Mouse (Mus musculus) liver, adult 2 months (tissue): ENCODE measurements around the gene Rps12-ps3. TPM values are rescaled to one million over a fixed set of nuclear protein-coding genes. Genes with fewer than 3 reads are reported as not detected.

Source experiments
- DNase-seq: peaks from one replicate; pipeline ENCODE4 v3.0.0-alpha.2; 2011; ENCODE audit warnings: low read depth, low spot score; ENCODE audit errors: extremely low read depth
- H3K27ac ChIP-seq: fragments of 200-500 bp; replicated peaks from 2 replicates; pipeline ENCODE4 v1.5.1; 2012; ENCODE audit warnings: low read depth, mild to moderate bottlenecking, control low read depth, inconsistent platforms, low read length; ENCODE audit not compliant: insufficient read depth
- H3K27me3 ChIP-seq: fragments of 200-500 bp; 2 replicates; pipeline ENCODE4 v1.6.1; 2012; ENCODE audit warnings: mild to moderate bottlenecking, moderate library complexity, low read length, inconsistent platforms; ENCODE audit not compliant: control insufficient read depth, insufficient read depth
- H3K36me3 ChIP-seq: fragments of 200-500 bp; 2 replicates; pipeline ENCODE4 v1.6.1; 2012; ENCODE audit warnings: low read length, inconsistent platforms; ENCODE audit not compliant: control insufficient read depth, insufficient read depth
- H3K4me1 ChIP-seq: fragments of 200-500 bp; 2 replicates; pipeline ENCODE4 v1.6.1; 2011; ENCODE audit warnings: low read length; ENCODE audit not compliant: control insufficient read depth, insufficient read depth
- H3K4me3 ChIP-seq: fragments of 200-500 bp; 2 replicates; pipeline ENCODE4 v1.5.1; 2011; ENCODE audit warnings: low read depth, mild to moderate bottlenecking, control low read depth, low read length, moderate library complexity; ENCODE audit not compliant: insufficient read depth
- H3K79me2 ChIP-seq: fragments of 200-500 bp; 2 replicates; pipeline ENCODE4 v1.6.1; 2012; ENCODE audit warnings: inconsistent platforms, mild to moderate bottlenecking, low read length, moderate library complexity; ENCODE audit not compliant: control insufficient read depth, insufficient read depth
- H3K9ac ChIP-seq: fragments of 200-500 bp; 2 replicates; pipeline ENCODE4 v1.6.1; 2012; ENCODE audit warnings: low read depth, mild to moderate bottlenecking, control low read depth, inconsistent platforms, low read length
- CTCF ChIP-seq: fragments of 200-500 bp; IDR thresholded peaks from 2 replicates; pipeline ENCODE4 v1.5.1; 2011; ENCODE audit warnings: low read depth, low read length, control low read depth
- POLR2A ChIP-seq: fragments of 200-500 bp; IDR thresholded peaks from 2 replicates; pipeline ENCODE4 v1.6.1; 2011; ENCODE audit warnings: low read length, control low read depth; ENCODE audit not compliant: insufficient read depth; ENCODE audit errors: extremely low read depth
- WGBS: fragments of 180-500 bp; shearing (Covaris S2); methylation state at CpG from one replicate; pipeline ENCODE4 v1.1.7; 2018; 5-methylcytosine and 5-hydroxymethylcytosine counted together
- polyA plus RNA-seq: library from polyadenylated mRNA; depleted of rRNA; stranded (reverse); fragments of >200 nt; gene quantifications from 2 replicates; pipeline ENCODE4 v1.2.3, GENCODE M21; 2012; rRNA removed
- total RNA-seq: library from RNA; depleted of rRNA; stranded (reverse); fragments of >200 nt; gene quantifications from 2 replicates; pipeline ENCODE4 v1.2.3, GENCODE M21; 2014; rRNA removed

Rps12-ps3 gene
- 24.3 and 38.2 TPM in 2 replicates for total RNA-seq
- polyA plus RNA-seq, result 695 and 791 TPM in 2 replicates

DNA sequence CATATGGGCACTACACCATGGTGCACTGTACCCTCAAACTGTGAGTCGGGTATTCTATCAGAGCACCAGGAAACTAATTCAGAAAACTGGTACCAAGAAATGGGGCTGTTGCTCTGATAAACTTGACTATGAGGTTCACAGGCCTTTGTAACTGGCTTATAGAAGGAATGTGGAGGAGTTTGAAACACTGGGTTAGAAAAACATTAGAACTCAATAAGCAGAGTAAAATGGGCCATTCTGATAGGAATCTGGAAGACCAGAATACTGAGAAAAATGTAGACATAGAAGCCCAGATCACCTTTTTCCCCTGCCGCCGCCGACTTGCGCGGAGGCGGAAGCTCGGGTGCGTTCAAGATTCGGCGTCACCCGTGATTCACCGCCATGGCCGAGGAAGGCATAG, at the start of gene Rps12-ps3:
Gene Rps12-ps3 (plus strand): TSS at position 301 of the 400 bp plus-strand sequence.
- WGBS, result 96% methylated on average over 14 of the region's 14 CpGs
- H3K79me2 ChIP-seq, result peaks cover 13% of the 10 kb centered on the region; the same call in 1 of the 2 replicates
- no peak for TF ChIP-seq POLR2A
- no peak for TF ChIP-seq CTCF
- DNase-seq, result no peak
- H3K4me1 ChIP-seq, result peaks cover 4% of the 10 kb centered on the region; the same call in 1 of the 2 replicates
- H3K4me3 ChIP-seq, result no peak within 1 kb of the TSS
- H3K36me3 ChIP-seq, result peaks cover 8% of the 10 kb centered on the region
- H3K27ac ChIP-seq, result no peak within 1 kb of the TSS
- no peak within 1 kb of the TSS for H3K9ac ChIP-seq
- no peaks in the 10 kb centered on the region for H3K27me3 ChIP-seq

DNA sequence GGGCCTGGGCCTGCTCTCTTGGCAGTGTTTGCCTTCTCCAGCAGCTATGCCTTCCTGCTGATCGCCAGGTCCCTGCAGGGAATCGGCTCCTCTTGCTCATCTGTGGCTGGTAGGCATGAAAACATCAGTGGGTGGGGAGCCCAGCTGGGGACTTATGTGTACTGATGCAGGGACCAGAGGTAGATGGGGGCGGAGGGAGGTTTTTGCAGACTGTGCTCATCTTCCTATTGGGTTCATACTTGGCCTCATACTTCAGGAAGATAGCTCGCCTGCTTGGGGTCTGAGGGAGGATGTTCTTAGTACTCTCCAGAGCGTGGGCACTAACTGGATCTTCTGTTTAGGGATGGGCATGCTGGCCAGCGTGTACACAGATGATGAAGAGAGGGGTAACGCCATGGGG, 48.9 kb upstream of the Rps12-ps3 start:
- TF ChIP-seq POLR2A, result no peak
- no peak for TF ChIP-seq CTCF
- Histone ChIP-seq H3K79me2 (no peaks in the 10 kb centered on the region), H3K4me3 (no peak overlapping the region), H3K4me1 (no peaks in the 10 kb centered on the region), H3K9ac (no peak overlapping the region), H3K27ac (no peak overlapping the region), H3K27me3 (no peaks in the 10 kb centered on the region), H3K36me3 (no peaks in the 10 kb centered on the region)
- no peak for DNase-seq
- WGBS, result 90% methylated on average over 7 of the region's 7 CpGs

DNA sequence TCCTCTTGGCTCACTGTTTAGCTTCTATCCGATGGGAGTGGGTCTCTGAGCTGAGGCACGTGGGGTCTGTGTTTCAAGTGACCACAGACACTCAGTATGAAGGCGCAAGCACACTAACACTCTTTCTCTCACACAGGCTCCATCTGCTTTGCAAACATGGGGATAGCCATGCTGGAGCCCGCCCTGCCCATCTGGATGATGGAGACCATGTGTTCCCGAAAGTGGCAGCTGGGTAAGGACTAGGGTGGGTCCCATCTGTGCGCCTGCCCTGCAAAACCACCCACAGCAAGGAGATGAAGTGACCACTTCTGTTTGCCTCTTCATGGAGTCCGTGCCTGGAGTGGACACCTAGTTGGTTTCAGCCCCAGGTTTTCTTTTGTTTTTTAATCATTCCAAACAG, 45.7 kb upstream of the Rps12-ps3 start:
- Histone ChIP-seq H3K9ac (no peak overlapping the region), H3K27me3 (no peaks in the 10 kb centered on the region), H3K27ac (no peak overlapping the region), H3K79me2 (no peaks in the 10 kb centered on the region), H3K36me3 (no peaks in the 10 kb centered on the region), H3K4me3 (no peak overlapping the region), H3K4me1 (no peaks in the 10 kb centered on the region)
- no peak for TF ChIP-seq POLR2A
- no peak for TF ChIP-seq CTCF
- DNase-seq, result no peak
- 93% methylated on average over 7 of the region's 7 CpGs for WGBS

DNA sequence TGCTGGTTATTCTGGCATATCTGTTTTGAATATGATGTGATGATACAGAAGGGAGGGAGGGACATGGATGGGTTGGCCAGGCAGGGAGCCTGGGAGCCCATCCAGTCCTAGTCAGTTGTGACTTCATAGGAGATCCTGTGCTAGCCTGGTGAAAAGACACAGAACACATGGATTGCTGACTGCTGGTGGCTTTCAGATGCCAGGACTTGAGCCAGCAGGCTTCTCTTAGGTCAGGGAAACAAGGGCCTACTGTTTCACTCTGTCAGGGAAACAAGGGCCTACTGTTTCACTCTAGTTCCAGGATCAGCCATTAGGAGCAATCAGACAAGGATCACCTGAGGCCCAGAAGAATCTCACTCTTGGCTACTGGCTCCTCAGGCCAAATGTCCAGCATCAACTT, 41.2 kb upstream of the Rps12-ps3 start:
- no peak overlapping the region for H3K27ac ChIP-seq
- no peaks in the 10 kb centered on the region for H3K27me3 ChIP-seq
- H3K9ac ChIP-seq, result no peak overlapping the region
- H3K36me3 ChIP-seq, result no peaks in the 10 kb centered on the region
- H3K4me3 ChIP-seq, result no peak overlapping the region
- no peak for TF ChIP-seq CTCF
- no peak for TF ChIP-seq POLR2A
- H3K4me1 ChIP-seq, result no peaks in the 10 kb centered on the region
- no peaks in the 10 kb centered on the region for H3K79me2 ChIP-seq
- DNase-seq, result no peak

DNA sequence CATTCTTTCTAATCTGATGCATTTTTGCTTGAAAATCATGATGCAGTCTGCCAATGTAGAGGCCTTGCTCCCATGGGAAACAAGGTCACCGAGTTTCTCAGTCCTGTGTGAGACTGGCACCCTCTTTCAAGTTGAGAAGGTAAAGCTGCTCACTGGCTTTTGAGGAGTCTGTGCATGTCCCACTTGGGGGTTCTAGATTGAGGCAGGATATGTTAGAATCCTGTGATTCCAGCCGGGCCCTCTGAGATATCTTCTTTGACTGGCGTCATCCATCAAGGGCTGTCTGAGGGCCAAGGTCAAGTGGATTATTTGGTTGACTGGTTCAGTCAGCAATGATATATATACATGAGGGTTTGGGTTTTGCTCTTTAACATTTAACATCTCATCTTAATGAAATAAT, 40.1 kb upstream of the Rps12-ps3 start:
- no peaks in the 10 kb centered on the region for H3K4me1 ChIP-seq
- no peak overlapping the region for H3K9ac ChIP-seq
- no peak overlapping the region for H3K27ac ChIP-seq
- TF ChIP-seq POLR2A (no peak), CTCF (no peak)
- DNase-seq, result no peak
- 92% methylated on average over 3 of the region's 3 CpGs for WGBS
- H3K36me3 ChIP-seq, result no peaks in the 10 kb centered on the region
- no peak overlapping the region for H3K4me3 ChIP-seq
- H3K79me2 ChIP-seq, result no peaks in the 10 kb centered on the region
- no peaks in the 10 kb centered on the region for H3K27me3 ChIP-seq

DNA sequence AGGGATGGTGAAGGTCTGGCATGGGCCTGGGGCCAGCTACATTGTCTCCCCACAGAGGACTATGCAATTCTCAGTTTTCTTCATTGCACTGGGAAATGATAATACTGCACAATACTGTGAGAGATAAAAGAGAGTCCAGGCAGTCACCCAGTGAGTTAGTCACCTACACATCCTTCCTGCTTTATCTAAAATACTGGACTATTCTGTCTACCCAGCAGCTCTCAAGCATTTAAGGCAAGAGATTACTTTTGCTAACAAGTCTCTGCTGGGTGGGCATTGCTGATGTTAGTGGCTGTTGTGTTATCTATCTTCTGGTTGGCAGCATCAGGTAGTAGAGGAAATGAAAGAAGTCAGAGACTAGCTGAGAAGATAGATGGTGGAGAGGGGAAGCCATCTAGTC, 33.0 kb upstream of the Rps12-ps3 start:
- no peaks in the 10 kb centered on the region for H3K27me3 ChIP-seq

More for the DNA sequence above, 33.0 kb upstream of the Rps12-ps3 start:
- H3K9ac ChIP-seq, result no peak overlapping the region
- no peak for TF ChIP-seq POLR2A
- TF ChIP-seq CTCF, result no peak
- H3K36me3 ChIP-seq, result no peaks in the 10 kb centered on the region
- H3K4me3 ChIP-seq, result no peak overlapping the region
- no peaks in the 10 kb centered on the region for H3K79me2 ChIP-seq
- no peak for DNase-seq
- no peak overlapping the region for H3K27ac ChIP-seq
- H3K4me1 ChIP-seq, result no peaks in the 10 kb centered on the region
